Mouse (Mus musculus) forebrain, embryonic 13.5 days (tissue): Measurements from ENCODE around the gene Pafah1b2. TPM values are rescaled to one million over a fixed set of nuclear protein-coding genes. Genes with fewer than 3 reads are reported as not detected.

Experiments
- ATAC-seq: fragments of 200-750 bp; cut with Nextera tagmentation; 2 replicates; pipeline ENCODE4 v1.8.0; 2017
- H3K27ac ChIP-seq: fragments of 300-500 bp; sonication (generic); 2 replicates; pipeline ENCODE4 v1.5.1; 2015; ENCODE audit warnings: inconsistent platforms, mild to moderate bottlenecking, moderate library complexity
- H3K27me3 ChIP-seq: fragments of 300-500 bp; sonication (generic); 2 replicates; pipeline ENCODE4 v1.6.1; 2015; ENCODE audit warnings: mild to moderate bottlenecking, inconsistent platforms
- H3K36me3 ChIP-seq: fragments of 300-500 bp; sonication (generic); 2 replicates; pipeline ENCODE4 v1.6.1; 2015; ENCODE audit warnings: mild to moderate bottlenecking, inconsistent platforms; ENCODE audit not compliant: poor library complexity, severe bottlenecking
- H3K4me1 ChIP-seq: fragments of 300-500 bp; sonication (generic); 2 replicates; pipeline ENCODE4 v1.6.1; 2015; ENCODE audit warnings: inconsistent platforms
- H3K4me2 ChIP-seq: fragments of 300-500 bp; sonication (generic); 2 replicates; pipeline ENCODE4 v1.6.1; 2015; ENCODE audit warnings: inconsistent platforms, mild to moderate bottlenecking, moderate library complexity
- H3K4me3 ChIP-seq: fragments of 300-500 bp; sonication (generic); 2 replicates; pipeline ENCODE4 v1.5.1; 2015; ENCODE audit warnings: mild to moderate bottlenecking, inconsistent platforms
- H3K9ac ChIP-seq: fragments of 300-500 bp; sonication (generic); 2 replicates; pipeline ENCODE4 v1.6.1; 2015; ENCODE audit warnings: mild to moderate bottlenecking, inconsistent platforms
- H3K9me3 ChIP-seq: fragments of 300-500 bp; sonication (generic); replicated peaks from 2 replicates; pipeline ENCODE4 v1.6.1; 2016; ENCODE audit warnings: inconsistent platforms
- WGBS: fragments of 180-500 bp; shearing (Covaris S2); methylation state at CpG from one replicate; pipeline ENCODE4 v1.1.7; 2015; 5-methylcytosine and 5-hydroxymethylcytosine counted together
- microRNA-seq: library from miRNA; unstranded; fragments of <30 nt; microRNA quantifications from one replicate; pipeline ENCODE4, GENCODE M21; 2016
- polyA plus RNA-seq: library from polyadenylated mRNA; unstranded; fragments of >200 nt; fragmentation: Nextera tagmentation; extraction: Ambion mirVana; gene quantifications from 2 replicates; pipeline ENCODE4 v1.2.1, GENCODE M21; 2015

Gene Pafah1b2
- polyA plus RNA-seq, 1 experiment from 2014 or later = 277 TPM

- Histone ChIP-seq H3K27ac (no peak overlapping the region), H3K36me3 (peaks cover 38% of the 10 kb centered on the region), H3K9me3 (no peaks in the 10 kb centered on the region), H3K4me3 (no peak overlapping the region), H3K4me1 (peaks cover 14% of the 10 kb centered on the region; the same call in 1 of the 2 replicates), H3K9ac (no peak overlapping the region), H3K4me2 (no peak overlapping the region), H3K27me3 (peaks cover 4% of the 10 kb centered on the region; the same call in 1 of the 2 replicates)
- ATAC-seq = no peak
- 85% methylated on average over 11 of the region's 11 CpGs for WGBS
Measured at GRCm38 (mm10) chr9:45932571-45933415, 79.7 kb downstream of the Pafah1b2 start.

- Histone ChIP-seq H3K4me1 (peaks cover 14% of the 10 kb centered on the region; the same call in 1 of the 2 replicates), H3K36me3 (peaks cover 46% of the 10 kb centered on the region), H3K27me3 (peaks cover 4% of the 10 kb centered on the region; the same call in 1 of the 2 replicates), H3K4me3 (no peak overlapping the region), H3K9me3 (no peaks in the 10 kb centered on the region), H3K9ac (no peak overlapping the region), H3K4me2 (no peak overlapping the region), H3K27ac (no peak overlapping the region)
- 62% methylated on average over 1 of the region's 1 CpGs for WGBS
- ATAC-seq = no peak
Measured at GRCm38 (mm10) chr9:45931958-45932357, 80.5 kb downstream of the Pafah1b2 start.

GRCm38 (mm10) chr9:45929285-45929684, 83.2 kb downstream of the Pafah1b2 start:
- 88% methylated on average over 5 of the region's 5 CpGs for WGBS
- no peak overlapping the region for H3K9ac ChIP-seq
- no peaks in the 10 kb centered on the region for H3K27me3 ChIP-seq
- no peak overlapping the region for H3K4me3 ChIP-seq
- no peak overlapping the region for H3K4me2 ChIP-seq
- H3K27ac ChIP-seq = no peak overlapping the region
- peaks cover 61% of the 10 kb centered on the region for H3K36me3 ChIP-seq
- H3K9me3 ChIP-seq = no peaks in the 10 kb centered on the region
- H3K4me1 ChIP-seq = peaks cover 5% of the 10 kb centered on the region; the same call in 1 of the 2 replicates
- no peak for ATAC-seq

GRCm38 (mm10) chr9:45919895-45920294, 92.6 kb downstream of the Pafah1b2 start:
- Histone ChIP-seq H3K36me3 (peaks cover 83% of the 10 kb centered on the region), H3K4me3 (no peak overlapping the region), H3K27me3 (no peaks in the 10 kb centered on the region), H3K4me2 (no peak overlapping the region), H3K4me1 (no peaks in the 10 kb centered on the region), H3K27ac (no peak overlapping the region), H3K9ac (no peak overlapping the region), H3K9me3 (no peaks in the 10 kb centered on the region)
- ATAC-seq = no peak
- 71% methylated on average over 1 of the region's 1 CpGs for WGBS

- ATAC-seq = no peak
- WGBS = 82% methylated on average over 5 of the region's 5 CpGs
- no peaks in the 10 kb centered on the region for H3K9me3 ChIP-seq
Measured at GRCm38 (mm10) chr9:45917041-45917934, 95.2 kb downstream of the Pafah1b2 start.

GRCm38 (mm10) chr9:45915659-45916058, 96.8 kb downstream of the Pafah1b2 start:
- Histone ChIP-seq H3K36me3 (peaks cover 94% of the 10 kb centered on the region), H3K9ac (no peak overlapping the region), H3K4me3 (no peak overlapping the region), H3K4me2 (no peak overlapping the region), H3K4me1 (no peaks in the 10 kb centered on the region), H3K27me3 (no peaks in the 10 kb centered on the region), H3K9me3 (no peaks in the 10 kb centered on the region), H3K27ac (no peak overlapping the region)
- 92% methylated on average over 2 of the region's 2 CpGs for WGBS
- ATAC-seq = no peak

More at GRCm38 (mm10) chr9:45917041-45917934, 95.2 kb downstream of the Pafah1b2 start:
- Histone ChIP-seq H3K4me1 (no peaks in the 10 kb centered on the region), H3K4me2 (no peak overlapping the region), H3K27ac (no peak overlapping the region), H3K9ac (no peak overlapping the region), H3K36me3 (peaks cover 92% of the 10 kb centered on the region), H3K4me3 (no peak overlapping the region), H3K27me3 (no peaks in the 10 kb centered on the region)

Small RNAs within 50 kb of the gene (microRNA-seq; reads per million reads assigned to microRNA genes)
- gene Mir7087 = not detected

Other genes starting within 250 kb of the Pafah1b2 start
- gene Cep164, start 184.0 kb downstream of the Pafah1b2 start, polyA plus RNA-seq = 16.1 and 19.1 TPM in 2 replicates
- 33.5 and 35.6 TPM in 2 replicates for gene Bace1, start 174.1 kb downstream of the Pafah1b2 start, polyA plus RNA-seq
- 20.1 and 24.9 TPM in 2 replicates for gene Pcsk7, start 106.2 kb downstream of the Pafah1b2 start, polyA plus RNA-seq
- 92.9 and 94.3 TPM in 2 replicates for gene Rnf214, start 105.8 kb downstream of the Pafah1b2 start, polyA plus RNA-seq
- gene Tagln, start 76.6 kb downstream of the Pafah1b2 start, polyA plus RNA-seq = 2.5 and 3.1 TPM in 2 replicates
- gene Sidt2, start 57.4 kb downstream of the Pafah1b2 start, polyA plus RNA-seq = 22.6 and 26.3 TPM in 2 replicates
- gene Sik3, start 130 bp upstream of the Pafah1b2 start, polyA plus RNA-seq = 4.9 TPM in 2 replicates
- 1.2 and 5.4 TPM in 2 replicates for gene Apoa1, start 215.9 kb upstream of the Pafah1b2 start, polyA plus RNA-seq
- gene Apoc3, start 222.9 kb upstream of the Pafah1b2 start, polyA plus RNA-seq = not detected in 2 replicates
- 1.1 TPM in 1 of 2 replicates, not detected in the other for gene Apoa4, start 228.0 kb upstream of the Pafah1b2 start, polyA plus RNA-seq